Mouse (Mus musculus): ENCODE data around the gene Tnfsf8. TPM values are rescaled to one million over a fixed set of nuclear protein-coding genes. Genes with fewer than 3 reads are reported as not detected.

The Tnfsf8 gene
- total and polyA plus RNA-seq, 3 experiments: not detected

- DNase-seq (ENCODE audit: low read depth, low spot score): no peak
- Histone ChIP-seq H3K4me1 (ENCODE audit: control insufficient read depth in 1 of 2, insufficient read depth in 2 of 2, low read length in 2 of 2) (no peaks in the 10 kb centered on the region), H3K9ac (ENCODE audit: control insufficient read depth, low read depth, low read length, poor library complexity, severe bottlenecking) (no peak overlapping the region), H3K79me2 (ENCODE audit: control insufficient read depth, insufficient read depth, low read length, poor library complexity) (no peaks in the 10 kb centered on the region), H3K27ac (ENCODE audit: control insufficient read depth, low read depth, low read length) (no peak overlapping the region), H3K27me3 (ENCODE audit: control insufficient read depth in 1 of 2, insufficient read depth in 2 of 2, low read length in 2 of 2) (no peaks in the 10 kb centered on the region), H3K36me3 (ENCODE audit: control insufficient read depth in 1 of 2, insufficient read depth in 2 of 2, low read length in 2 of 2) (no peaks in the 10 kb centered on the region), H3K4me3 (ENCODE audit: control insufficient read depth in 1 of 2, insufficient read depth in 1 of 2, low read depth in 2 of 2, low read length in 2 of 2) (no peak overlapping the region), H3K9me3 (replicated peaks; ENCODE audit: insufficient read depth, low read length) (no peaks in the 10 kb centered on the region)
- TF ChIP-seq NRF1 (IDR thresholded peaks at IDR 0.05; ENCODE audit: insufficient read depth, low read depth, low read length, poor library complexity, severe bottlenecking): no peak
- TF ChIP-seq ZKSCAN1 (IDR thresholded peaks at IDR 0.05; ENCODE audit: low read depth, low read length): no peak
- TF ChIP-seq ETS1 (IDR thresholded peaks at IDR 0.05; ENCODE audit: low read depth, low read length): no peak
- TF ChIP-seq ZNF384 (IDR thresholded peaks at IDR 0.05; ENCODE audit: low read depth, low read length): no peak
- TF ChIP-seq GABPA (IDR thresholded peaks at IDR 0.05; ENCODE audit: low read depth, low read length): no peak
- no peak for TF ChIP-seq TBP (IDR thresholded peaks at IDR 0.05; ENCODE audit: low read depth, low read length)
- no peak for TF ChIP-seq SMC3 (IDR thresholded peaks at IDR 0.05; ENCODE audit: low read depth, low read length)
These were observed 14.1 kb downstream of the Tnfsf8 start for GRCm38 (mm10) chr4:63846881-63847597.

GRCm38 (mm10) chr4:63845760-63846159, 15.4 kb downstream of the Tnfsf8 start:
- H3K27me3 ChIP-seq (ENCODE audit: control insufficient read depth in 1 of 2, insufficient read depth in 2 of 2, low read length in 2 of 2): no peaks in the 10 kb centered on the region
- no peaks in the 10 kb centered on the region for H3K79me2 ChIP-seq (ENCODE audit: control insufficient read depth, insufficient read depth, low read length, poor library complexity)
- H3K36me3 ChIP-seq (ENCODE audit: control insufficient read depth in 1 of 2, insufficient read depth in 2 of 2, low read length in 2 of 2): no peaks in the 10 kb centered on the region
- no peak for DNase-seq (ENCODE audit: low read depth, low spot score)
- H3K9ac ChIP-seq (ENCODE audit: control insufficient read depth, low read depth, low read length, poor library complexity, severe bottlenecking): no peak overlapping the region
- H3K27ac ChIP-seq (ENCODE audit: control insufficient read depth, low read depth, low read length): no peak overlapping the region
- no peak overlapping the region for H3K4me3 ChIP-seq (ENCODE audit: control insufficient read depth in 1 of 2, insufficient read depth in 1 of 2, low read depth in 2 of 2, low read length in 2 of 2)
- H3K4me1 ChIP-seq (ENCODE audit: control insufficient read depth in 1 of 2, insufficient read depth in 2 of 2, low read length in 2 of 2): no peaks in the 10 kb centered on the region
- TF ChIP-seq ZKSCAN1 (IDR thresholded peaks at IDR 0.05; ENCODE audit: low read depth, low read length) (no peak), E2F4 (IDR thresholded peaks at IDR 0.05; ENCODE audit: borderline replicate concordance, low read depth, low read length) (no peak), SIN3A (IDR thresholded peaks at IDR 0.05; ENCODE audit: low read length) (no peak), USF2 (IDR thresholded peaks at IDR 0.05; ENCODE audit: borderline replicate concordance in 1 of 2, insufficient read depth in 1 of 2, low read depth in 1 of 2, low read length in 2 of 2) (no peak)
- H3K9me3 ChIP-seq (replicated peaks; ENCODE audit: insufficient read depth, low read length): no peaks in the 10 kb centered on the region

GRCm38 (mm10) chr4:63843924-63844323, 17.2 kb downstream of the Tnfsf8 start:
- no peak overlapping the region for H3K27ac ChIP-seq (ENCODE audit: control insufficient read depth, low read depth, low read length)
- H3K4me3 ChIP-seq (ENCODE audit: control insufficient read depth in 1 of 2, insufficient read depth in 1 of 2, low read depth in 2 of 2, low read length in 2 of 2): no peak overlapping the region
- TF ChIP-seq ZKSCAN1 (IDR thresholded peaks at IDR 0.05; ENCODE audit: low read depth, low read length) (no peak), CTCF (IDR thresholded peaks at IDR 0.05 in 2 of 3, conservative IDR thresholded peaks at IDR 0.05 in 1 of 3; ENCODE audit: control insufficient read depth in 1 of 3, insufficient read depth in 1 of 3, low read depth in 2 of 3, low read length in 3 of 3, poor library complexity in 1 of 3, severe bottlenecking in 1 of 3) (no peak), ZC3H11A (IDR thresholded peaks at IDR 0.05; ENCODE audit: low read depth, low read length) (no peak), TCF12 (IDR thresholded peaks at IDR 0.05; ENCODE audit: low read depth, low read length) (no peak), MAX (IDR thresholded peaks at IDR 0.05; ENCODE audit: low read length) (no peak), E2F4 (IDR thresholded peaks at IDR 0.05; ENCODE audit: borderline replicate concordance, low read depth, low read length) (no peak), ELF1 (IDR thresholded peaks at IDR 0.05; ENCODE audit: low read depth, low read length) (no peak)
- no peak overlapping the region for H3K9ac ChIP-seq (ENCODE audit: control insufficient read depth, low read depth, low read length, poor library complexity, severe bottlenecking)
- no peaks in the 10 kb centered on the region for H3K9me3 ChIP-seq (replicated peaks; ENCODE audit: insufficient read depth, low read length)
- H3K4me1 ChIP-seq (ENCODE audit: control insufficient read depth in 1 of 2, insufficient read depth in 2 of 2, low read length in 2 of 2): no peaks in the 10 kb centered on the region
- no peaks in the 10 kb centered on the region for H3K36me3 ChIP-seq (ENCODE audit: control insufficient read depth in 1 of 2, insufficient read depth in 2 of 2, low read length in 2 of 2)
- DNase-seq (ENCODE audit: low read depth, low spot score): no peak
- H3K27me3 ChIP-seq (ENCODE audit: control insufficient read depth in 1 of 2, insufficient read depth in 2 of 2, low read length in 2 of 2): no peaks in the 10 kb centered on the region
- no peaks in the 10 kb centered on the region for H3K79me2 ChIP-seq (ENCODE audit: control insufficient read depth, insufficient read depth, low read length, poor library complexity)
